Mouse (Mus musculus) monocyte, adult 5-6 weeks (primary cell): ENCODE results near the gene Sypl2. TPM values are rescaled to one million over a fixed set of nuclear protein-coding genes. Genes with fewer than 3 reads are reported as not detected.

Experiments used
- ATAC-seq: fragments of 153-309, 156-312 bp; replicated peaks from 2 replicates; pipeline ENCODE4 v1.8.0; 2017; ENCODE audit warnings: mild to moderate bottlenecking; ENCODE audit not compliant: low TSS enrichment, insufficient number of reproducible peaks, severe bottlenecking, poor library complexity, low FRiP score
- total RNA-seq: library from RNA; stranded (forward); fragments of 200-1000, 200-491, 200-594 nt; gene quantifications from 3 replicates; pipeline ENCODE4 v1.2.3, GENCODE M21; 2017

Gene Sypl2
- total RNA-seq, 1 experiment from 2014 or later = not detected

- peak; percentile 23; the same call in 1 of the 2 replicates for ATAC-seq
Measured at GRCm38 (mm10) chr3:108186098-108187047, 40.1 kb downstream of the Sypl2 start, which contains the start of gene Amigo1. Gene Amigo1 (plus strand): TSS chr3:108186335.

GRCm38 (mm10) chr3:108185460-108186097 lies 40.9 kb downstream of the Sypl2 start:
- no peak for ATAC-seq

- no peak for ATAC-seq
Measured at GRCm38 (mm10) chr3:108184742-108185141, 41.7 kb downstream of the Sypl2 start.

GRCm38 (mm10) chr3:108180514-108180913 lies 45.9 kb downstream of the Sypl2 start:
- ATAC-seq = no peak

GRCm38 (mm10) chr3:108178756-108179715 lies 47.4 kb downstream of the Sypl2 start:
- ATAC-seq = no peak

GRCm38 (mm10) chr3:108174672-108175531 lies 51.5 kb downstream of the Sypl2 start:
- no peak for ATAC-seq

GRCm38 (mm10) chr3:108169199-108169598 lies 57.2 kb downstream of the Sypl2 start:
- no peak for ATAC-seq

- ATAC-seq = no peak
Measured at GRCm38 (mm10) chr3:108167499-108167898, 58.9 kb downstream of the Sypl2 start.

GRCm38 (mm10) chr3:108166486-108167211 lies 59.8 kb downstream of the Sypl2 start:
- ATAC-seq = no peak

GRCm38 (mm10) chr3:108165532-108166315 lies 60.7 kb downstream of the Sypl2 start:
- no peak for ATAC-seq

GRCm38 (mm10) chr3:108164807-108165206 lies 61.6 kb downstream of the Sypl2 start:
- ATAC-seq = peak; percentile 85

GRCm38 (mm10) chr3:108164091-108164490 lies 62.4 kb downstream of the Sypl2 start:
- no peak for ATAC-seq

Other genes starting within 250 kb of the Sypl2 start
- not detected in 3 replicates for gene Gstm2, start 240.2 kb downstream of the Sypl2 start, total RNA-seq
- gene Gstm1, start 208.7 kb downstream of the Sypl2 start, total RNA-seq = 43.8 to 75.0 TPM (median 64.1 TPM) in 3 replicates
- gene Gstm4, start 181.8 kb downstream of the Sypl2 start, total RNA-seq = 7.4 to 12.4 TPM (median 8.4 TPM) in 3 replicates
- gene Ampd2, start 140.0 kb downstream of the Sypl2 start, total RNA-seq = 15.6 to 22.0 TPM (median 18.4 TPM) in 3 replicates
- not detected in 3 replicates for gene Gnat2, start 133.9 kb downstream of the Sypl2 start, total RNA-seq
- 156 to 172 TPM (median 164 TPM) in 3 replicates for gene Gnai3, start 80.5 kb downstream of the Sypl2 start, total RNA-seq
- not detected in 3 replicates for gene Gpr61, start 71.8 kb downstream of the Sypl2 start, total RNA-seq
- gene Amigo1, start 40.3 kb downstream of the Sypl2 start, total RNA-seq = 3.7 to 6.2 TPM (median 4.2 TPM) in 3 replicates
- 13.0 to 22.3 TPM (median 15.0 TPM) in 3 replicates for gene Cyb561d1, start 25.4 kb downstream of the Sypl2 start, total RNA-seq
- gene Atxn7l2, start 15.7 kb downstream of the Sypl2 start, total RNA-seq = 4.0 to 7.1 TPM (median 6.8 TPM) in 3 replicates
- gene Psma5, start 30.3 kb upstream of the Sypl2 start, total RNA-seq = 137 to 139 TPM (median 138 TPM) in 3 replicates
- gene Sort1, start 57.4 kb upstream of the Sypl2 start, total RNA-seq = 31.6 to 35.5 TPM (median 32.1 TPM) in 3 replicates
- not detected in 3 replicates for gene Mybphl, start 138.3 kb upstream of the Sypl2 start, total RNA-seq
- gene Psrc1, start 157.2 kb upstream of the Sypl2 start, total RNA-seq = 0.68 to 1.4 TPM (median 0.86 TPM) in 3 replicates
- gene Celsr2, start 188.9 kb upstream of the Sypl2 start, total RNA-seq = 0.11 to 1.8 TPM (median 0.19 TPM) in 3 replicates
- 120 to 326 TPM (median 130 TPM) in 3 replicates for gene Sars, start 218.6 kb upstream of the Sypl2 start, total RNA-seq